Mouse (Mus musculus) embryonic facial prominence, embryonic 11.5 days (tissue): ENCODE data around the gene Metap1d. TPM values are rescaled to one million over a fixed set of nuclear protein-coding genes. Genes with fewer than 3 reads are reported as not detected.
A peak's percentile ranks its signal among the peaks of the same experiment; 100 is the strongest.

Experiments
- ATAC-seq: fragments of 200-750 bp; cut with Nextera tagmentation; replicated peaks from 2 replicates; pipeline ENCODE4 v1.8.0; 2017; ENCODE audit warnings: low read depth; ENCODE audit not compliant: insufficient number of reproducible peaks, low FRiP score, low TSS enrichment
- DNase-seq: peaks from one replicate; pipeline ENCODE4 v3.0.0-alpha.2; 2015; ENCODE audit warnings: low spot score
- H3K27ac ChIP-seq: fragments of 300-500 bp; sonication (generic); replicated peaks from 2 replicates; pipeline ENCODE4 v1.5.1; 2014; ENCODE audit warnings: mild to moderate bottlenecking, low read depth, low read length, control low read depth
- H3K27me3 ChIP-seq: fragments of 300-500 bp; sonication (generic); 2 replicates; pipeline ENCODE4 v1.6.1; 2014; ENCODE audit warnings: mild to moderate bottlenecking, low read length, moderate library complexity, mixed read lengths; ENCODE audit not compliant: control insufficient read depth, insufficient read depth
- H3K36me3 ChIP-seq: fragments of 300-500 bp; sonication (generic); replicated peaks from 2 replicates; pipeline ENCODE4 v1.6.1; 2014; ENCODE audit warnings: low read depth, mild to moderate bottlenecking, low read length, moderate library complexity, mixed read lengths; ENCODE audit not compliant: control insufficient read depth, insufficient read depth
- H3K4me1 ChIP-seq: fragments of 300-500 bp; sonication (generic); 2 replicates; pipeline ENCODE4 v1.6.1; 2014; ENCODE audit warnings: low read length, mixed read lengths; ENCODE audit not compliant: control insufficient read depth, insufficient read depth
- H3K4me2 ChIP-seq: fragments of 300-500 bp; sonication (generic); 2 replicates; pipeline ENCODE4 v1.6.1; 2014; ENCODE audit warnings: low read depth, mild to moderate bottlenecking, control low read depth, low read length, moderate library complexity
- H3K4me3 ChIP-seq: fragments of 300-500 bp; sonication (generic); 2 replicates; pipeline ENCODE4 v1.5.1; 2014; ENCODE audit warnings: low read depth, low read length, control low read depth
- H3K9ac ChIP-seq: fragments of 300-500 bp; sonication (generic); replicated peaks from 2 replicates; pipeline ENCODE4 v1.6.1; 2014; ENCODE audit warnings: mild to moderate bottlenecking, control low read depth, low read length
- H3K9me3 ChIP-seq: fragments of 300-500 bp; sonication (generic); replicated peaks from 2 replicates; pipeline ENCODE4 v1.6.1; 2016; ENCODE audit warnings: mild to moderate bottlenecking, low read length, inconsistent platforms, mixed read lengths; ENCODE audit not compliant: control insufficient read depth
- WGBS: fragments of 180-500 bp; shearing (Covaris S2); extraction: QIAGEN DNeasy Blood & Tissue Kit; methylation state at CpG from one replicate; pipeline ENCODE4 v1.1.7; 2014; 5-methylcytosine and 5-hydroxymethylcytosine counted together
- polyA plus RNA-seq: library from polyadenylated mRNA; unstranded; fragments of >200 nt; fragmentation: Nextera tagmentation; extraction: Ambion mirVana; gene quantifications from 2 replicates; pipeline ENCODE4 v1.2.1, GENCODE M21; 2014

Gene Metap1d
- polyA plus RNA-seq, 1 experiment from 2014 or later, result 37.9 TPM

GRCm38 (mm10) chr2:71475760-71476159 is 22.7 kb downstream of the Metap1d start:
- Histone ChIP-seq H3K9ac (no peak overlapping the region; the same call in 1 of the 2 replicates), H3K27me3 (no peaks in the 10 kb centered on the region), H3K27ac (peak overlapping the region; percentile 73; the same call in 1 of the 2 replicates), H3K4me1 (peaks cover 14% of the 10 kb centered on the region), H3K36me3 (no peaks in the 10 kb centered on the region), H3K4me3 (no peak overlapping the region), H3K9me3 (no peaks in the 10 kb centered on the region), H3K4me2 (no peak overlapping the region)
- WGBS, result 56% methylated on average over 4 of the region's 4 CpGs
- no peak for DNase-seq
- no peak for ATAC-seq

GRCm38 (mm10) chr2:71477787-71478186 is 24.7 kb downstream of the Metap1d start:
- Histone ChIP-seq H3K4me3 (no peak overlapping the region), H3K4me1 (peaks cover 14% of the 10 kb centered on the region), H3K27me3 (no peaks in the 10 kb centered on the region), H3K36me3 (no peaks in the 10 kb centered on the region), H3K4me2 (no peak overlapping the region), H3K9ac (no peak overlapping the region), H3K27ac (no peak overlapping the region), H3K9me3 (no peaks in the 10 kb centered on the region)
- DNase-seq (no peak), ATAC-seq (no peak)

- Histone ChIP-seq H3K9me3 (no peaks in the 10 kb centered on the region), H3K27me3 (no peaks in the 10 kb centered on the region), H3K4me3 (no peak overlapping the region), H3K4me1 (peaks cover 11% of the 10 kb centered on the region), H3K4me2 (0 out of 2 replicates have a peak overlapping the region, but pooled peaks have one; percentile 21), H3K9ac (no peak overlapping the region), H3K27ac (no peak overlapping the region), H3K36me3 (no peaks in the 10 kb centered on the region)
- DNase-seq (peak; percentile 65), ATAC-seq (peak; percentile 60; the same call in 1 of the 2 replicates)
- 3% methylated on average over 7 of the region's 7 CpGs for WGBS
Measured at GRCm38 (mm10) chr2:71479917-71480316, 26.8 kb downstream of the Metap1d start.

GRCm38 (mm10) chr2:71481825-71482224 is 28.7 kb downstream of the Metap1d start:
- no peaks in the 10 kb centered on the region for H3K9me3 ChIP-seq
- peaks cover 5% of the 10 kb centered on the region for H3K4me1 ChIP-seq
- H3K27ac ChIP-seq, result no peak overlapping the region
- 77% methylated on average over 6 of the region's 6 CpGs for WGBS
- DNase-seq (no peak), ATAC-seq (no peak)
- no peaks in the 10 kb centered on the region for H3K27me3 ChIP-seq
- no peak overlapping the region for H3K4me2 ChIP-seq
- no peak overlapping the region for H3K4me3 ChIP-seq
- H3K36me3 ChIP-seq, result no peaks in the 10 kb centered on the region
- no peak overlapping the region for H3K9ac ChIP-seq

GRCm38 (mm10) chr2:71483046-71483716 is 30.1 kb downstream of the Metap1d start:
- Histone ChIP-seq H3K27me3 (no peaks in the 10 kb centered on the region), H3K9ac (no peak overlapping the region; the same call in 1 of the 2 replicates), H3K9me3 (no peaks in the 10 kb centered on the region), H3K4me1 (peaks cover 5% of the 10 kb centered on the region), H3K4me3 (no peak overlapping the region), H3K4me2 (no peak overlapping the region), H3K36me3 (no peaks in the 10 kb centered on the region), H3K27ac (no peak overlapping the region; the same call in 1 of the 2 replicates)
- DNase-seq (no peak), ATAC-seq (no peak)
- 44% methylated on average over 10 of the region's 10 CpGs for WGBS

- DNase-seq, result peak; percentile 66
- H3K9ac ChIP-seq, result no peak overlapping the region; the same call in 1 of the 2 replicates
- H3K4me1 ChIP-seq, result peaks cover 5% of the 10 kb centered on the region
- WGBS, result 14% methylated on average over 5 of the region's 5 CpGs
- ATAC-seq, result no peak
- H3K27me3 ChIP-seq, result no peaks in the 10 kb centered on the region
- H3K27ac ChIP-seq, result no peak overlapping the region
- H3K4me3 ChIP-seq, result no peak overlapping the region
- H3K36me3 ChIP-seq, result no peaks in the 10 kb centered on the region
- H3K9me3 ChIP-seq, result no peaks in the 10 kb centered on the region
- no peak overlapping the region for H3K4me2 ChIP-seq
Measured at GRCm38 (mm10) chr2:71483717-71484066, 30.6 kb downstream of the Metap1d start.

GRCm38 (mm10) chr2:71491295-71491694 is 38.2 kb downstream of the Metap1d start:
- DNase-seq (no peak), ATAC-seq (no peak)
- no peaks in the 10 kb centered on the region for H3K4me1 ChIP-seq
- H3K4me3 ChIP-seq, result no peak overlapping the region
- H3K9ac ChIP-seq, result no peak overlapping the region
- H3K27ac ChIP-seq, result no peak overlapping the region
- no peaks in the 10 kb centered on the region for H3K36me3 ChIP-seq
- no peaks in the 10 kb centered on the region for H3K27me3 ChIP-seq
- H3K4me2 ChIP-seq, result no peak overlapping the region
- H3K9me3 ChIP-seq, result no peaks in the 10 kb centered on the region

- Histone ChIP-seq H3K27me3 (no peaks in the 10 kb centered on the region), H3K9me3 (no peaks in the 10 kb centered on the region), H3K4me1 (no peaks in the 10 kb centered on the region), H3K9ac (no peak overlapping the region), H3K4me3 (no peak overlapping the region), H3K36me3 (no peaks in the 10 kb centered on the region), H3K27ac (no peak overlapping the region), H3K4me2 (no peak overlapping the region)
- DNase-seq (no peak), ATAC-seq (no peak)
- WGBS, result 66% methylated on average over 12 of the region's 12 CpGs
Measured at GRCm38 (mm10) chr2:71493161-71493683, 40.1 kb downstream of the Metap1d start.
